Mouse (Mus musculus) thymus, postnatal 4 days (tissue): ENCODE results near the gene Capn3.
A peak's percentile ranks its signal among the peaks of the same experiment; 100 is the strongest.

ENCODE experiments used
- DNase-seq: peaks from one replicate; pipeline ENCODE4 v3.0.0; 2021

Capn3 gene

DNA sequence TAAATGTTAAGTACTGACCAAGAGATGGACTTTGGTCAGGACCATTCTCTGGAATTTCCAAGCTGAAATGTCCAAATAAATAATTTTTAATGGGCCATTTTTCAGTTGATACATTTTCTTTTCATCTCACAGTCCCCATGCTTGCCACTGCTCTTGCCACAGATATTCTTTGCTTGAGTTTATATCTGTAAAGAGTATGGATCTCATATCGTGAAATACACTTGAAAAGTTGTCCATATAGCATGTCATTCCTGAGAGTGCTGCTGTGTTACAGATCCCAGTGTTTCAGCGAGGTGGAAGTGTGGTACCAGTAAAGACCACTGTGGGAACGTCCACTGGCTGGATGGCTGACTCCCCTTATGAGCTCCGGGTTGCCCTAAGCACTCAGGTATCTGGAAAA, at the start of gene Capn3:
Gene Capn3 (plus strand): TSS at position 301 of the 400 bp plus-strand sequence.
- DNase-seq = no peak

DNA sequence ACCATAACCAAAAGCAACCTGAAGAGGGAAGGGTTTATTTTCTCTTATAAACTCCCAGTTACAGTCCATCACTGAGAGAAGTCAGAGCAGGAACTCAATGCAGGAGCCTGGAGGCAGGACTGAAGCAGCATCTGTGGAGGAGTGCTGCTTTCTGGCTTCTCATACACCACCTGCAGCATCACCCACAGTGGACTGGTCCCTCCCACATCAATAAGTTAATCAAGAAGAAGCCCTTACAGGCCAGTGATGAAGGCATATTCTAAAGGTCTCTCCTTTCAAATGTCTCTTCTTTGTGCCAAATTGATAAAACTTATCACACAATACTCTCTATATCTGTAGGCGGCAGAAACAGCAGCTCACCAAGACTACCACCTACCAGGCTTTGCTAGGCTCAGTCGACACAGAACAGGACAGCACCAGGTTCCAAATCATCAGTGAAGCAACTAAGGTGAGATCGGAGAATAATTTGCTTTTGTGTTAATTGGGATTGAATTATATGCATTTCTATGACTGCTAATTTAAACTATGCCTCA, 44.7 kb upstream of the Capn3 start:
- no peak for DNase-seq

DNA sequence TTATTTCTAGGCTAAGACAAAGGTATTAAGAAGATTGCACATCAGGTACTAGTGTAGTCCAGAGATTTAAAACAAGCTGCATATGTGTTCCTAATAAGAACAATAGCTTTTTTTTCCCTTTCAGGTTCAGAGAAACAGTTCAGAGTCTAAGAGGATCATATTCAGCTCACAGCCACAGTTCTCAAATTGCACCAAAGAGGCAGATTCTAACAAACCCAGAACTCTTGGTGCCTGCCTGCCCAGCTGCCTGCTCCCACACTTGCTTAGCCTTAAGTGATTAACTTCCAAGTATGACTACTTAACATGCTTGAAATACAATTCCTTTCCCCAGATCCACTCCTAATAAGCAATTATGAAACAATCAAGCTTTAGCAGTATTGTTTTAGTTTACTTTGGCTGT, 41.7 kb upstream of the Capn3 start:
- no peak for DNase-seq

DNA sequence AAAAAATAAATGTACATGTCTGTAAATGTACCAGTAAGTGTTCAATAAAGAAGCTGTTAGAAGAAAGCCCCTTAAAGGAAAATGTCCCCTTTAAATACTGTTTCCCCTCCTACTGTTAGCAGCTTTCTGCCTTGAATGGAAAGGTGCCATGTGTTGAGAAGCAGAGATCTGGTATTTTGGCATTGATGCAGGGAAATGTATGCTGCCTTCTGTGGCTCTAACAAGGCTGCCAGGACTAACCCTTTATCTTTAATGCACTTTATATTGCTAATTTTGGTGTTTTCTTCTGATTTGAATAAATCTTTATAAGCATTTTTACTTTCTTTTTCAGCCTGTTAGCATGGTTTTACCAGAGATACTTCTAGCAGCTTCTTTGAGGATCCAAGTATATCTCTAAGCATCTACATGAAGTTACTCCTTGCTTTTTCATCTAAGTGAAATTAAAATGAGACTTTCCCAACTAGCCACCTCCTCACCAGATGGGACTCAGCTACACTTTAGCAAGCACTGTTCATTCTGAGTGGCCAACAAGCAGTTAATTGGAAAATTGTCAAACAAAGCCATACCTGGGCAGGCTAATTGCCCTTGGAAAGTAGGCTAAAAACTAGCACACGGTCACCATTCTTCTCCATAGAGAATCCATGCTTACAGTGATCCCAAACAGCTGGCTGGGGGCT, 40.9 kb upstream of the Capn3 start:
- DNase-seq = no peak

DNA sequence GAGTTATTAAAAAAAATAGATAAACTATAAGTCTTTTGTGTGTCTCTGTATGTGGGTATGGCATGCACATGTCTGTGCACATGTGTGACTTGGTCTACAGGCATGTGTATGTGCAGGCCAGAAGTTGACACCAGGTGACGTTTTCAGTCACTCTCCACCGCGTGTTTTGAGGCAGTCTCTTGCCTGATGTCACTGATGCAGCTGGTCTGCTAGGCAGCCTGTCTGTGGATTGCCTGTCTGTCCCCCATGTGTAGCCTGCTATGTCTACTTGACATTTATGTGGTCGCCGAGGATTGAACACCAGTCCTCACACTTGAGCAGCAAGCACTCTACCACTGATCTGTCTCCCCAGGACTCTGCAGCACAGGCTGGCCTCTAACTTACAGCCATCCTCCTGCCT, 31.4 kb upstream of the Capn3 start:
- DNase-seq = peak; percentile 58

DNA sequence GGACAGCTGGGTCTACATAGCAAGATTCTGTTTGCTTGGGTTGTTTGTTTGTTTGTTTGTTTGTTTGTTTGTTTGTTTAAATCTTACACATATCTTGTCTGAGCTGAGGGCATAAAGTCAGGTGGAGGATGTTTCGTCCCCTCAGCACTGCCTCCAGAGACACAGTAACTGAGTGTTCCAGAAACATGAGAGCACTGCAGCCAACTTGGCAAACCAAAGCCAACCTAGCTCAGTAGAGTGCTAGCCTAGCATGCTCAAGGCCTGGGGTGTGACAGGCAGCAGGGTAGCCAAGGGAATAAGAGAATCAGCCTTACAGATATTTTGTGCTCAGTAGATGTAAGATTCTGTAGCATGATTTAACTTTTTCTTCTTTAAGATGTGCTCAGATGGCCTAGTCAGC, 11.3 kb upstream of the Capn3 start:
- no peak for DNase-seq

DNA sequence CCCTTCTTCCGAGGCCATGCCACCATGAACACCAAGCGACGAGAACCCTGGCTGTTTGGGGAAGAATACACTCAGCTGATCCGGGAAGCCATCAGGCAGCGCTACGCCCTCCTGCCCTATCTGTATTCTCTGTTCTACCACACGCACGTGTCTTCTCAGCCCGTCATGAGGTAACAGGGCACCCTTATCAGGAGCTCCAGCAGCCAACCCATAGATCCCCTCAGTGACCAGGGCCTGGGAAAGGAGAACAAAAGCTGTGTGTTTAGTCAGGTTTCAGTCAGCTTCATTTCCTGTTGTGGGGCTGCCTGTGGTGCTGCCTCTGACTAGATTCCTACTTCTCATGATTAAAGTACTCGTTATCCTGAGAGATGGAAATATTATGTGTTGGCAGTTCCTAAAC, 9.4 kb upstream of the Capn3 start:
- peak; percentile 33 for DNase-seq

DNA sequence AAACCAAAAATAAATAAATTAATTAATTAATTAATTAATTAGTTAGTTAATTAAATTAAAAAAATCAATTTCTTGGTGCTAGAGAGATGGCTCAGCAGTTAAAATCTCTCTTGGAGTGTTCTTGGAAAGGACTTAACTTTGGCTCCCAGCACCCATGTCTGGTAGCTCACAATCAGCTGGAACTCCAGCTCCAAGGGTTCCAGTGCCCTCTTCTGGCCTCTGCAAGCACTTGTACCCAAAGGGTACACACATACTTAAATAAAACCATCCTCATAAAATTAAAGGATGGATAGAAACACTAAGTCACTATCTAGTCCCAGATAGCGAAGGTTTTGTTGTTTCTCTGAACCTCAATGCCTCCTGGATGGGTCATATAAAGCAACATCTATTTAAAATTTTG, 8.5 kb upstream of the Capn3 start:
- peak; percentile 45 for DNase-seq

DNA sequence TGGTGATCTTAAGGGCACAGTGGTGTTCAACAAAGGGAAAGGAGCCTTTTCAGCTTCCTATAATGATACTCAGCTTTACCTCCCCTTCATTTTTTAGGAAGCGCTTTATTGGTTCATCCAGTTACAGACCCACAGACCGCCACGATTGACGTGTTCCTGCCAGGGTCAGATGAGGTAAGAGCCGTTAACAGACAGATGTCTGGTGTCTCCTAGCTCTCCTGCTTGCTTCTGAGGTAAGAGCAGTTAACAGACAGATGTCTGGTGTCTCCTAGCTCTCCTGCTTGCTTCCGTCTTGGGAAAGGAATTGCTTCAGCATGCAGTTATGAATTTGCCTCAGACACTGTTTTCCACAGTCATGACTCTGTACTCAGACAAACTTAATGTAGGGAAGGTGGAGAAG, 5.1 kb upstream of the Capn3 start:
- DNase-seq = no peak

DNA sequence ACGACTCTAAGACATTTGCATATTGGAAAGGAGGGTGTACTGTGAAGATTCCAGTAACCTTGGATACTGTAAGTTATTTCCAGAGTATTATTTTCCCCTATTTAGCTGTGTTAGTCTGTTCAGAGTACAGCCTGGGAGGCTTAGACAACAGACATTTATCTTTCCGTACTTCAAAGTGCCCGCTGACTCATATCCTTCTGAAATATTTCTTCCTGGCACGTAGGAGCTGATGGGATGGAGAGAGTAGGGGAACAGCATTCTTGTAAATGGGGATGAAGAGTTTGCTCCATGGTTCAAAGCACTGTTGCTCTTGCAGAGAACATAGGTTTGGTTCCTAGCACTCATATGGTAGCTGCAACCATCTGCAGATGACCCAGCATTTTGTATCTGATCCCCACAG, 3.2 kb upstream of the Capn3 start:
- no peak for DNase-seq

DNA sequence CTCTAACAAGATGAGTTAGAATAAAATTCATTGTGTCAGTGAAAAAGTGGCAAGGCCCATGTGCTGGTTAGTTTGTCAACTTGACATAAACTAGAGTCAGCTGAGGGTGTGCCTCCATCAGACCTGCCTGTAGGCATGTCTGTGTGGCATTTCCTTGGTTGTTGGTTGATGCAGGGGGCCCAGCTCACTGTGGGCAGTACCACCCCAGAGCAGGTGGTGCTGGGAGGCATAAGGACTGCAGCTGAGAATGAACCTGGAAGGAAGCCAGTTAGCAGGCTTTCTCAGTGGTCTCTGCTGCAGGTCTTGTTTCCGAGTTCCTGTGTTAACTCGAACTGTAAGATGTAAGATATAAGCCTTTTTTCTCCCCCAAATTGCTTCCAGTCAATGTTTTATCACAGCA, 832 bp upstream of the Capn3 start:
- peak; percentile 72 for DNase-seq

DNA sequence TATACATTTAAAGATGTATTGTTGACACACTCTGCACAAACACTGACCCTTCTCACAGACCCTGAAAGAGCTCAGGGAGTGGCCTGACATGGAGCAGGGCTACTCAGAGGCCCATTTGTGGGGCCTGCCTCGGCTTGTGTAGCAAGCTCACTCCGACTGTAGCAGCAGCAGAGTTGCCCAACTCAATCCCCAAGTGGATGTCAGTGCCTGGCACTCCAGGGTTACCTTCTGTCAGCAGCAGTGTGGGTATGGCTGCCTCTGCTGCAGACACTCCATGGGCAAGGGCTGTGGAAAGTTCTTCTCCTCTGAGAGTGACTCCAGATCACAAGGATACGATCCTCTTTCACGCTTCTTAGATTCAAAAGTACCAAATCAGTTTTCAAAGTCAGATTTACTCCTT, 4.4 kb downstream of the Capn3 start:
- no peak for DNase-seq

DNA sequence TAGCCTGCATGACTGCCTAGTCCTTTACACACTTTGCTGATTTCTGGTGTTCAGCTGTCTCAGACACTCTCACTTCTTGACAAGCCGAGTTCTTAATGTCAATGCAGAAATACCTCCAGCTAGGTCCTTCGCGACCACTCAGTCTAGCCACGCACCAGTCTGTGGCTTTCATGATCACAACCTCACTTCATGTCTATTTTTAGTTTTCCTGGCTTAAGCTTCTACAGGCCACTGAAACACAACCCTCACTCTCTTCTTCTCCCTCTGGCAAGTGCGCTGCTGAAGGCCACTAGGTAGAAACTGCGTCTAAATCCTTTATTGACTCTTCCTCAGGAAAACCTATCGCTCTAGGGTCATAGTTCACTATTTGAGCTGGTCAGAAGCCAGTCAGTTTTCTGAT, 7.5 kb downstream of the Capn3 start:
- DNase-seq = no peak

DNA sequence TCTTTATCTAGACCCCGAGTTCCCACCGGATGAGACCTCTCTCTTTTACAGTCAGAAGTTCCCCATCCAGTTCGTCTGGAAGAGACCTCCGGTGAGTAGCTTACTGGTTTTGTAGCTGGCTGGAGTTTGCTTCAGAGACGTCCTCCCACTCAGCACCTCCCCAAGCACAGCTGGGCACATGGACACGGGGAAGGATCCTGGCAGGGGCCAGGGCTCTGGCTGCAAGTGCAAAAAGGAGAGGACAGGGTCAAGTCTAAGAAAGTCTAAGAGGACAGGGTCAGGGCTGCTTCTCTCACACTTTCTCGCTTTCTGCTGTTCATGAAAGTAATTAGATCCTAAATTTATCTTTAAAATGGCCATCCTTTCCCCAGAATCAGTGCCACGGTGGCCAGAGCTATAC, 8.3 kb downstream of the Capn3 start:
- no peak for DNase-seq

DNA sequence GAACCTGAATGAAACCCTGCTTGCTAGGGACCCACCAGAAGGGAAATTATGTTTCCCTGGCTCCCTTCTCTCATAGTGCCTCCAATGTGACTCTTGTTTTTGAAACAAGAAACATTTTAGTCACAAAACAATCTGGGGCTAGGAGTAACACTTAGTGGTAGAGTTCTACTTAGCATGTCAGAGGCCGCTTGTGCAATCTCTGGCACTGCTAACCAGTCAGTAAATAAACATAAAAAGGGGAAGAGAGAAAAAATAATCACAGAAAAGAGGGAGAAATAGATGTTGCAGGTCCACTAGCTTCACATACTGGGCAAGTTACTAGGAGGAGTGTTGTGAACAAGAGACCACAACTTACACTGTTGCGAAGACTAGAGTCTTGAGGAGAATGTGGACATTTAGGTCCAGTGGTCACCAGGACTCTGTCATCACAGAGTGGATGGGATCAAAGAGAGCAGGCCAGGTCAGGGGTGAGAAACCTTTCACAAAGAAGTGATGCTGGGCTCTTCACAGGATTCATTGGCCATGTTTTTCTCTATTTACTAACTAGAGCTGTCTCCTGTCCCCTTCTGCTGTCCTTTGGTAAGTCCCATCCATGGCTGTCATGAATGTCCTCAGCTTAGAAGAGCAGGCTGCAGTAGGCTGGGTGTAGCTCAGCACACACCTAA, 9.0 kb downstream of the Capn3 start:
- DNase-seq = no peak

DNA sequence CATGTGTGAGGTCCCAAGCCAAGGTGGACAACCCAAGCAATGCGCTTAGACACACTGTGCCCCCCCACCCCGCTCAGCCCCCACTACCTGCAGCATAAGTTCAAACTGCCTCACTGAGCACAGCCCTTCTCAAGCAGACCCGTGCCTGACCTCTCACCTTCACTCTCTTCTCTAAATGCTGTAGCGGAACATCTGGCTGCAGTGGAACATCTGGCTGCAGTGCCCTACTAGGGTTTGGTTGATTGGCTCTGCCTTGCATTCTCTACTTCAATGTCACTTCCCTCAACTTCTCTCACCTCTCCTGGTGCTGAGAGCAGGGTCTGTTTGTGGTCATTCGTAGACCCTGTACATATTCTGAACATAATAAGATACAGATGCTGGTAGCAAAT, 9.6 kb downstream of the Capn3 start:
- no peak for DNase-seq

DNA sequence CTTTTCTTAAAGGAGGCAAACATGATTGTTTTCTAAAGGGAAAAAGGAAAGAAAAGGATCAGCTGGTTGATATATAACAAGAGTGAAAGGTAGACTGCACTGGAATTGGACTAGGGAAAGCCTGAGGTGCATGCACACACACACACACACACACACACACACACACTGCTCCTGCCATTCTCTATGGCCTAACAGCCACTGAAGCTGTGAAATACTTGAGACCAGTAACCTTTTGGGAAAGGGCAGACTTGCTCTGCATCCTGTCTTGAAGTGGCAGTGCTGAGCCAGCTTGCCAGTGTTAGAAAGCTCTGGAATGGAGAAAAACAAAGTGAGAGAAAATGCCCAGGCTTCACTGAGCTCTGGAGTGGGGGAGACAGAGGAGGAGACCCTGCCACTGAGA, 12.2 kb downstream of the Capn3 start:
- no peak for DNase-seq

DNA sequence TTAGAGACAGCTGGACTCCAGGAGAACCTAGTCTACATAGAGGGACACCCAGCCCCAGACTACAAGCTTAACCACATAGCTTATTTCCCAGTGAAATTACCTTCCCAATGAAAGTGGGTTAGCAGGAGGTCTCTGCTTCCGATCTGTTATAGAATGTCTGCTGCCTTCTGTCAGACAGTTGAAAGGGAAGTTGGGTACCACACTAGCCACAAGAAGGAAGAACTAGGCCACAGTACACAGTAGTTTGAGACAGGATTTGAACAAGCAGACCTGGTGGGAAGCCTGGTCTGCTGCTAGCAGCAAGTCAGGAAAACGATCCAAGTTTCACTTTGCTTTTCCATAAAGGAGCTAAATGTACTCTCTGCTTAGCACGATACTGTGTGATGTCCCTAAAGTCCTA, 13.4 kb downstream of the Capn3 start:
- no peak for DNase-seq

DNA sequence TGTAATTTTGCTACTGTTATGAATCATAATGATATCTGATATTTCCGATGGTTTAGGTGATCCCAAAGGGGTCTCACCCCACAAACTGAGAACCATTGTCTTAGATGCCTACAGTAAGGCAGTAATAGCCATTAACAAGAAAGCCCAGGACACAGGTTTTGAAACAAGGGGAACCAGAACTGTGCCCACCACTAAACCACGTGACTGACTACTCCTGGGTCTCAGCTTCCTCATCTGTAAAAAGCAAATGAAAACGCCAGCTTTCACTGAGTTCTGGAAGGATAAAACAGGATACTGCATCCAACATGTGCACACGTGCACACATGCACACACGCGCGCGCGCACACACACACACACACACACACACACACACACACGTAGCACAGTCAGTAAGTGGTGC, 13.9 kb downstream of the Capn3 start:
- no peak for DNase-seq

DNA sequence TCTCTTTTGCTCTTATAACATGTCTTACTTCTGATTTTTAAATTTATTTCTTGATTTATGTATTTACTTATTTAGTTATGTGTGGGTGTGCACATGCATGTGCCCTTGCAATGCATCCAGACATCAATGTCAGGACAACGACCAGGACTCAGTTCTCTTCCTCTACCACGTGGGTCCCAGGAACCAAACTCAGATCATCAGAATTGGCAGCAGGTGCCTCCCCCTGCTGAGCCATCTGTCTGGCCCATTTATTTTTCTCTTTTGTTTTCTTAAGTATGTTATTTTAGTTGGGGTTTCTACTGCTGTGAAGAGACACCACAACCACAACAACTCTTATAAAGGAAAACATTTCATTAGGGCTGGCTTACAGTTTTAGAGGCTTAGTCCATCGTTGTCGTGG, 15.0 kb downstream of the Capn3 start:
- no peak for DNase-seq

DNA sequence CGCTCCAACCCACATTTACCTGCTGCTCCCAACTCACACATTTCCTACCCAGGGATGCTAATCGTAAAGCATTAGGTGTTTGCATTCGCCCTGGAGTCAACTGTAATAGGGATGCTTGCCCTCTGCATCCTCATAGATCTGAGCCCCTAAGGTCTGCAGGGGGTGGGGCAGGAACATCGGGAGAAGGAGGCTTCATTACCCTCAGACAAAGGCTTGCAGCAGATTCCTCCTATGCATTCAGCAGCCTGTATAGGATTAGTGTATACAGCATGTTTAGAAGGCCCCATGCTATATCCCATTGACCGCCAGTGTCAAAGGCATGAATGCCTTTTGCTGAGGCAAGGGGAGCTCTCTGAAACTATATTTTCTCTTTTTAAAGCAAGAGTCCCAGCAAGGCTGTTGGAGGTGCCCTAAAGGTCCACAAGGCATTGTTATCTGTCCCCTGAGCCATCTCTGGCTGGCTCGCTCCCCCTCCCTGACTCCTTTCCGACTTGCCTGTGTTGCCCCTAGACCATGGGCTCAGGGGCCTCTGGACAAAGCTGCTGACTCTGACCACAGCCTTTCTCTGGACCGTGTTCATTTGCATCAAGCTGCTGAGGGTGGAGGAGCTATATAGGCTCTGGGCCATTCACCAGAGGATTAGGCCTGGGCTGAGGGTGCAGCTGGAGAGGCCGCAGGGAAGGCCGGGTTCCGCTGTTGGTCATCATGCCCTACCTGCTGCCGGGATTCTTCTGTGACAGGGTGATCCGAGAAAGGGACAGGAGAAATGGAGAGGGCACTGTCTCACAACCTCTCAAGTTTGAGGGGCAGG, 20.7 kb downstream of the Capn3 start:
- peak; percentile 16 for DNase-seq

DNA sequence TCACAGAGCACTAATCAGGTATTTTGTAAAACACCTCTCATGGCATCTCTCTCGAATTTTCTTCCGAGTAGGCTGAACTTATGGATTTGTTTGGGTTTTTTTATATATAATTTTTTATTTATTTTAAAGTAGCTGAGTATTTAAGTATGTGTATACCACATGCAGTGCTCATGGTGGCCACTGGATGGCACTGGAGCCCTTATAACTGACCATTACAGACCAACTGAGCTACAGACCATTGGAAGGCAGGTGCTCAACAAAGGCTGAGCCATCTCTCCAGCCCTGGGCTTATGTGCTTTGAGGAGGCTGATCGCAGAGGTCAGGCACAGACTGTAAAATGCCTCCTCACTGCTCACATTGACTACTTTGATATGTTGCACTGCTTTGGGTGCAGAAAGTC, 22.8 kb downstream of the Capn3 start:
- DNase-seq = peak; percentile 92

DNA sequence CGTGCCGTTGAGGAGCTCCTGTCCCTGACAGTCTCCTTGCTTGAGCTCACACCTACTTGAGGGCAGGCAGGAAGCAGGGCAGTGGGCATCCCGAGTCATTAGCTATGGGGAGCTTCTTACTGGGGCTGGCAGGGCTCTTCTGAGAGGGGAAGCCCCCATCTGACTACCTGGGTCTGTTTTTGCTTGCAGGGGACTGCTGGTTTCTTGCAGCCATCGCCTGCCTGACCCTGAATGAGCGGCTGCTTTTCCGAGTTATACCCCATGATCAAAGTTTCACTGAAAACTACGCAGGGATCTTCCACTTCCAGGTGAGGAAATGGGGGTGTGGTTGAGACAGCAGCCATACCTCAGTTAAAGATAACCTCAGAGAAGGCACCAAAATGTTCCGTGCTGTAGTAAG, 26.1 kb downstream of the Capn3 start:
- DNase-seq = peak; percentile 51
